Mouse (Mus musculus) ES-CJ7 (cell line): ENCODE measurements at regions not wholly inside any gene's neighbourhood (a gene's known extent, or its start where the extent isn't known, plus 50 kb on each side); places are given as distances from the start of the nearest gene placed in this dataset.

Source experiments
- DNase-seq: peaks from one replicate; pipeline ENCODE4 v3.0.0; 2011; ENCODE audit warnings: low read depth, low spot score

DNA sequence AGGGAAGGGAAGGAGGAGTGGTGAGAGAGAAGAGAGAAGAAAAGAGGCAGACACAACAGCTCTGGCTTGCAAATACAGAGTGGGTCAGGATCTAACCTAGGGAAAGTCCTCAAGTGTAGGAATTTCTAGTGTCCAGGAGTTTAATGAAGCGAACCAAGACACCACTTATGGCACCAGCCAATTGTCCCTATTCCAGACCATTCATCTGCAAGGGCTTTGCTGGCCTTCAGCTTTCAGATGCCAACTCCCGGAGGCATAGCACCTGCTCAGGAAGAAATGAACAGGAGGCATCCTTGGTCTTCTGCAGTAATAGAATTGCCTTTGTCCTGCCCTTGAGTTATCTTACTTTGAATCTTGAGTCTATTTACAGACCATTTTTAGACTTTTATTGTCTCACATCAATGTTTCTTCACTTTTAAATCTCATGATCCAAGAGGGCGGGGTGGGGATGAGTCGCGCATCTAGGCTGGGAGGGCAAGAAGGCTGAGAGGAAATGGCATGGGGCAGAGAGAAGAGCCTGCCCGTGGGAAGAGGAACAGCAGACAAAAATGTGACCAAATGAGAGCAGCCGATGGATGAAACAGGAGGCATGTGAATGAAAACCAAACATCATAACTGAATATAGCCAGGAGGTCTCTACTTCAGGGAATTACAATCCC, 190.1 kb upstream of the Hmga2 start:
- DNase-seq = no peak

DNA sequence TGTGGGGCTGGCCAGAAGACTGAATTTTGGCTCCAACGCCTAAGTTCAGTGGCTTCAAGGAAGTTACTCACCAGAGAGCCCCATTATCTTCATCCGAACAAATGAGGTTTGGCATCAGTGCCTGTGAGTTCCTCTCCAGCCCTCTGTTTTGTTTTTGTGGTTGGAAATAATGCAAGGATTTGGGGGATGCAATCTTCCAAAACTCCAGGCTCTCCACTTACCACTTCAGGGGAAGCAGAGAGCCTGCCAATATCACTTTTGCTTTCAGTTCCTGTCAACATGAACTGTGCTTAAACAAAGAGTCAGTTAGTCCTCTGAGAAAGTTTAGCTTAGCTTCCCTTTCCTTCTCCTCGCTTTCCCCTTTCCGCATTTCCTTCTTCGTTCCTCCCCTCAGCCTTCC, 189.4 kb upstream of the Hmga2 start:
- no peak for DNase-seq

DNA sequence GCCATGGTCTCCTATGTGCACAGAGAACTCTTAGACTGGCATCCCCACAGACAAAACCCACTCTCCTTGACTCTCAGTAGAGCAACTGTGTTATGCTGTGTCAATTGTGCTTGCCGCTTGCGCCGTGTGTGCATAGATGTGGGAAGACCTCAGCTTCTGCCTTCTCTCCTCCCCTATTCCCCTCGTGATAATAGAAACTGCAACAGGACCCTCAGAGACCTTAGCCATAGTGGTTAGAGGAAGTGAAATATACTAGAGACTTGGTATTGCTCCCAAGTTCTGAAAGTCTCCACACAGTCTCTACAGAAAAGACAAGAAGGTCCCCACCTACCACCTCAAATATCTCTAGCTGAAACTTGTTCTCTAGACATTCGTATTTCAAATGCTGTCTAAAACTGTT, 188.2 kb upstream of the Hmga2 start:
- no peak for DNase-seq

DNA sequence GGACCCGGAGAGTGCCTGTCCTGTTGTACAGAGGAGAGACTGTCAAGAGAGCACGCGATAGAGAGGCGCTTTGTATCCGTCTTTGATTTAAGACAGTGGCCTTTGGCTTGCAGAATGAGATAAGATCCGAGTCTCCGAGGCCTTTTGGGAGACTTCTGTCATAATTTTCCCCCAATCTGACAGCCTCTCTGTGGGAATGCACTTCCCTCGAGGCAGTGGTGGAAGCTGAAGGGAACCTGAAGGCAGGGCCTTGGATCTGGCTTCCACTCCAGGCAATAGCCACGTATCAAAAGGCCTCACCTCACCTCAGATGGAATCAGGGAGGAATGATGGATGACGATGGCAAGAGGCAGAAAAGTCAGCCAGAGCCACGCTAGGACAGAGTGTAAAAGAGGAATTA, 187.1 kb upstream of the Hmga2 start:
- DNase-seq = no peak

DNA sequence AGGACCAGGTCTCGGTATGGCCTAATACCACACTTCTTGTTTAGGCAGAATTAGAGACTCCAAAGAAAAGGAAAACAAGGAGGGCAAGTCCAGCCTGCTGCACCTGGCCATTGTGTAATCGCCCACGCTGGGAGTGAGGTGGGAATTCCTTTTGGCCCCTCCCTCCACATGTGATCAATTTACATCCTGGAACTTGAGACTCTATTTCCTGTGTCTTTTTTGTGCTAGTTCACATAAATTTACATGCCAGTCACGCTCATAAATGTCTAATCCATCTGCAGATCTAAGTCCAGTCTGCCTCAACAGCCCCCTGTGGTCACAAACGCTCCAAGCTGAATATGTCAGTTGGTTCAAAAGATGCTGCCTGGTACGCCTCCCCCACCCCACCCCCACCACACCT, 184.2 kb upstream of the Hmga2 start:
- DNase-seq = peak; percentile 78

DNA sequence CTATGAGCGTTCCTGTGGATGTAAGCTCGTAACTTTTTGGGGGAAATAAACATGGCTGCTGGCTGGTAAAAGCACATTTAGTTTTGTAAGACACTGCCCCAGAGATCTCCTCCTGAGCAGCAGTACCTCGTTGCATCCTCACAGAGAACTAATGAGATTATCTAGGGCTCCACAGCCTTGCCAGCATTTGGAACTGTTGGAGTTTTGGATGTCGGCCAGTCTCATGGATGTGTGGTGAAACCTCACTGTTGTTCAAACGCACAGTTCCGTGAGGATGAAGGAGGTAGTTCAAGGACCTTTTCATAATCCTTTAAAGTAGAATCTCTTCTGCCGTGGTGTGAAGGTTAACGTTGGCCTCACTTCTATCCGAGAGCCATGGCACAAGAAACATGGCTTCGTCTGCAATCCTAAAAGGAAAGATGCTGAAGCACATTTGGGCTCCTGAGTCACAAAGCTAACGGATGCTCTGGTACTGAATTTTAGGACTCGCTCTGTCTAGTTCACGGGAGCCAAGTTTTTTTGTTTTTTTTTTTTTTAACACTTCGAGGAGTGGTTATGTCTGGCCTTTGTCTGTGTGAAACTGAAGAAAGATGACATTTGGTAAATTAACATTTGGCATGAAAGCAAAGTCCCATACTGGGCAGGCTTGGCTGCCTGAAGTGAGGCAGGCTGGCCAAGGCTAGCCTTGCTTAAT, 179.1 kb upstream of the Hmga2 start:
- DNase-seq = no peak

DNA sequence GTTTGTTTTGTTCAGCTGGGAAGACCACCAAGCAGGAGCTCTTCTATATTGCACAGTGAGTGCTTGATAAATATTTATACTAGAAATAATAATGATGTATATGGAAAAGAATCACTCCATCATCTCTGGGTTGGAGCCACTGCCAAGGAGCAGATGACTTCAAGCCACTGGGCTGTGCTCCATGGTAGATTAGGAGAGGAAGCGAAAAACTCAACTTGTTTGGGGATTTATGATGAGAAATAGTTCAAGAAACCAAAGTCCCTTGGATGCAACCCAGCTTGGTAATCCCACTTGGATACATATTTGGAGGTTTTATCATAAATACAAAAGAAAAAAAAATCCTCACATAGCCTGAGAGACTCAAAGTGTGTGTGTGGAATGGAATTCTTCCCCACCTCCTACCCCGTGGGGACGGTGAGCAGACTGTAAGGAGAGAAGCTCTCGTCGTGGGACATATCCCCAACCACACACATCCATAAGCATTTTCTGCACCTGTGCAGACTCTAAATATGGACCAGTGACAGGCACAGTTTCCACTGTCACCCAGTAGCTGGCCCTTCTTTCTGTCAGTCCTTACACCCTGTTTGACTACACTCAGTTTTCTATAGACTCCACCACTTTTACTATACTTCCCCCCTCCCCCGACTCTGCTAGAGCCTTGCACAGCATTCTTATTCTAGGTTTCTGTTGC, 176.4 kb upstream of the Hmga2 start:
- no peak for DNase-seq

DNA sequence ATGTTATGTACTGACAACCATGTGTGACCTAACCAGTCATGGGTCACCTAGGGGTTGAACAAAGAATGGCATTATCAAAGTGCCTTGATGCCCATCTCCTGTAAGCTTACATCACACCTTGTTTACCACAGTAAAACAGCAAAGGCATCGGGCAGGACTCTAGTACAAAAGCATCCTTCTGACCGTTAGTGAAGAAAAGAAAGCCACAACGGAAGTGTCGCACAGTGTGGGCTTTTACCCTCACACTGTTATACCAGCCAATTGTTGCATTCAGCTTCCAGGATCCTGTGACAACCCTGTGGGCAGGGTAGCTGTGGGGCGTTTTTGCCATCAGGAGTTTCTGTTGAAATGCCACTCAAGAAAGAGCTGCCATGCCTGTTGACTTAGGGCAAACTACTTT, 175.6 kb upstream of the Hmga2 start:
- DNase-seq = no peak

DNA sequence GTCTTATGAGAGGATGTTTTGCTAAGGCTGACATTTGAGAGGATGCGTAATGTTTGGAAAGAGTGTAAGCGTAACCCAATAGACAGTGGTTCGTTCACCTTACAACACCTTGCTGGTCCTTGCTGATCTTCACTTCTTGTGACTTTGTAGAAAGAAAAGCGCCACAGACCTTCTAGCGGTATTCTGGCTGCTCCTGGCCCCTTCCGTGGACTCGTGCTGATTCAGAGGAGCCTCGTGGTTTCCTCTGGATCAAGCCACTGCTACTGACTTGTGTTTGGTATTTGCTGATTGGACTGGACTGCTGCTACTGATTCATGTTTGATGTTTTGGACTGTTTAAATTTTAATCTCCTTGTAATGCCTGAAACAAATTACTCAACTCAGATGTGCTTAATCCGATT, 174.1 kb upstream of the Hmga2 start:
- DNase-seq = no peak

DNA sequence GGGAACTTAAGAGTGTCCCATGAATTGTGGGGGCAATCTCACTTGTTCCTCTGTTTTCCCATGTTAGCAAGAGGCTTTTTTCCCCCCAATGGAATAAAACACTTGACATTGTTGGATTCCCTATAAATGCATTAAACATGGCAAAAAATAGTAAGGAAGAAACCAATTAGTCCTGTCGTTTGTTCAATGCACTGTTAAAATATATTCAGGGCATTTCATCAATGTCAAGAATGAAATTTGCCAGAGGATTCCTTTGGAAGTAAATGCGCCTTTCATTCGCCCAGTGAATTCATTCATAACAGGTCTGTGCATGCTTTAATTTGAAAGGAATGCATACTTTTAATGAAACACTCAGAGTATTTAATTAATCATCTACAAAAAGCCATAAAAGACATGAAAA, 172.5 kb upstream of the Hmga2 start:
- no peak for DNase-seq

DNA sequence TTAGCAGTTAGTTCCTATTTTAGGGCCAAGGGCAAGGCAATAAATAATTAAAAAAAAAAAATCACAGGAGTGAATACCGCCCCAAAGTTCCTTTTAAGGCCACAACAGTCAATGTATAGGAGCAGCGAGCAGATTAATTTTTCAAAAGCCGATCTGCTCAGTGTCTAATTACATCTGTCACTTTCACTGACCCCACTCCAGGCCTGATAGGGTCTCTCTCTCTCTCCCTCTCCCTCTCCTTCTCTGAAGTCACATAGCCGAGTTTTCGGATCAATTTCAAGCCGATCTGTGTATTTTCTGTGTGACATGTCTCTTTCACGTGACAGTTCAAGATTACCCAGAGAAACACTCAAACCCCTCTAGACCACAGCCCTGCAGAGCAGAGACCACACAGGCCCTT, 171.8 kb upstream of the Hmga2 start:
- no peak for DNase-seq

DNA sequence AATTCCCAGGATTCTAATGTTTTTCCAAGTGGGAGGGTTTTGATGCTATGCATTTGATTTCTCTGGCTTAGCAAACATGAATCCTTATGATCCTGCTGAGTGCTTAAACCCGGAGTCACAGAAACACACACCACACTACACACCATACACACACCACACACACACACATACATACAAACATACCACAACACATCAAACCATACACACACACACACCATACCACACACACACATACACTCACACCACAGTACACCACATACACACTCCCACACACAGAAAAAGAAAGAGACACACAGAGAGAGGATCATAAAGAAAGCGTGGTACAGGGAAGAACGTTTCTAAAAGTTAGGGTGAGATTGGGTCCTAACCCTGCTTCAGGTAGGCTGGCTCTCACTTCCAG, 171.1 kb upstream of the Hmga2 start:
- DNase-seq = no peak

DNA sequence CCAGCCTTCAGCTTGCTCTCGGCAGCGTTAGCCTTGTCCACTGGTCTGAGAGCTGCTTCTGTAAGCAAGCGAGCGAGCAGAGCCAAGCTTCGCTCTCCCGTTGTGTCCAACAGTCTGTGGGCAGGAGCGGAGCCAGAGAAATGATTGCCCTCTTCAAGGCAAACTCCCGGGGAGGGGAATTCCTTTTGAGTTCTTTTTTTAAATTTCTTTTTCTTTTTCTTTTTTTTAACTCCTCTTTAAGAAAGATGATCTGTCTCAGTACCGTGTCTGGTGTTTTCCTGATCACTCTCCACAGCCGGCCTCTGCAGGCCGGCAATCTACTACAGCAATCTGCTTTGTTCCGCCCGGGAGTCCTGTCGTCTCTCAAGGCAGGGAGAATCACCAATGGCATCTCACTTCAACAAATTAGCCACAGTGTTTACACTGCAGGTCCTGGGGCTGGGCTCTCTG, 170.6 kb upstream of the Hmga2 start:
- DNase-seq = no peak

DNA sequence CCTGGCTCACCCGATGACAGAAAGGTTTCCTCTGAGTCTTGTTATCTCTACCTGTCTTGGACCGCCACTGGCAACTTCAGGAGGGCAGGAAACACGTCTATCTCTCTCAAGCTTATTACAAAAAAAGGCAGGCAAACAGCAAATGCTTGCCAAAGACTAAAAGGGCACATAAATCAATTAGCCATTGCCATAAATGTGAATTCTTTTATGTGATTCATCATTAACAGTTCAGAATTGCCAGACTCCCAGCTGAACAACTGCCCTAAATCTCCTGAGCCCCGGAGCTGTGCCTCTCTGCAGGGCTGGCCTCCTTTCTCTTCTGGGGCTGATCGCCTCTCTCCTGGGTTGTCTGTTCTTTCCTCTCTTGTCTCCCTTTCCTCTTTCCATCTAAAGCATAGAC, 164.6 kb upstream of the Hmga2 start:
- DNase-seq = no peak

DNA sequence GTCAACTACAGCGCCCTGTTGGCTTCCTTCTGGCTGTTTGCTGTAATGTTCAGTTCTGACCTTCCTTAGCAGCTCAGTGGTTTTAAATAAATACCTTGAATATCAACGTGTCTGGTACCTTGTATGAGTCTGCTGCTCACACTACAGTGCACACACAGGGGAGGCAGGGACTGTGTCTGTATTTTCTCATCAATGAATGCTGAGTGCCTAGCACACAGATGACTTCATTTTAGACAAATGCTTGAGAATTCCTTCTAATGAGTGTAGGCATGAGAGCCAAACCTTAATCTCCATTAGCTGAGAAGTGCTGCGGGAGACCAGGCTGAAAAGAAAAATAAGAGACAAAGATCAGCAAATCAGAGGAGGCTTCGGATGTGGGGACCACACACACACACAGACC, 162.0 kb upstream of the Hmga2 start:
- DNase-seq = no peak

DNA sequence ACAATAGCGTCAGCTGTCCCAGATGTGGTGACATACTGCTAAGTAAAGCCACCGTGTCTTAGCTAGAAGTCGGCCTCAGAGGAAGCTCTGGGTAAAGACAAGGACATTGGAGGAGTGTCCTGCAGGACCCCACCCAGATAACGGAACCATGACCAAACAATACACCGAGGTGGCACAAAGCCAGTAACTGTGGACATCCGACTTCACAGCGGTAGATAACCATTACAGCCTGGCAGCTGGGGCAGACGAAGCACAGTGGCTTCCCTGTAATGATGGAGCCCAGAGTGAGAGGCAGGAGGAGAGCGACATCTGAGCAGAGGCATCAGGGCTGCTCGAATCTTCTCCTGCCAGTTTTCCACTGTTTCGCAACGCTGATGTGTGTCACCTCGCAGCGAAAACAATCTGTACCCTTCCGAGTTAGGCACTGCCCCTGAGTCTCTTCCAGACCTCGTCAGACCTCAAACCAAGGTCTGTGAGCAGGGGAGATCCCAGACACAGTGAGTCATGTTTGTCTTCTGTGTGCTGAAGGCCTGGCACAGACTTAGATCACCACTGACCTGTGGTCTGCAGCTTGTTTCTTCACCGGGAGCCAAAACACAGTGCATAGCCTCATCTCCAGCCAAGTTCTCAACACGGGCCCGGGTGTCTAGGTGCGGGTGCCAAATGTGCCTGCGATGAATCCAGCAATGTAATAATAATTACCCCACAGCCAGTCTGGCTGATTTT, 159.7 kb upstream of the Hmga2 start:
- DNase-seq = no peak

DNA sequence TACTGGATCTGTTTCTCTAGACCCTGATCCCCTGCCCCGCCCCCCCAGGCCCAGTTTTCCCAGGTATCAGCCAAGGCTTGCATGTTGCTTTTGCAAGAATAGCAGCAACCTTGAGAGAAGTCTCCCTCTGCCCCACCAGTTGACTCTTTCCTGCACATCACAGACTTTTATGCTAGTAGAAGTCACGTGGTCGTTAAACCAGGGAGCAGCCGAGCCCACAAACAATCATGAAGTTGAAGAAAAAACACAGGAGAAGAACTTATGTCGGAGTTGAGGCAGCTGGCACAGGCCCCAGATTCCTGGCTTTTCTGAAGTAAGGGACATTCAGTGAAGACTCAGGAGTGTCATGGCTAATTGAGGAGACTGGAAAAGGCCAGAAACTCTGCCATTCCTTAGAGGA, 158.9 kb upstream of the Hmga2 start:
- no peak for DNase-seq

DNA sequence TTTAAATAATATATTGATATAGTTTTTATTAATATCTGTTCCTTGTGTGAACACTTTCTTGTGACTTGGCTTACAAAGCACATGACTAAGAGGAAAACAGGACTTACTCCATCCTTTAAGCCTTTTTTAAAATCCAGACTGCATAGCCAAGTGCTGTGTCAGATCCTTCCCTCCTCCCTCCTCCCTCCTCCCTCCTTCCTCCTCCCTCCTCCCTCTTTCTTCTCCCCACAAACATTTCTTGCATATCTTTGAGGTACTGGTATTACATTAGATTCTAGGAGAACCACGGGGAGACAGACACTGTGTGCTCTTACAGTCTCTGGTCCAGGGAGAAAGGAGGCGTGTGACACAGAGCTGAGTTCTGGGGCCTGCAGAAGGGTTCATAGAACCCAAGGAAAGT, 155.8 kb upstream of the Hmga2 start:
- DNase-seq = no peak

DNA sequence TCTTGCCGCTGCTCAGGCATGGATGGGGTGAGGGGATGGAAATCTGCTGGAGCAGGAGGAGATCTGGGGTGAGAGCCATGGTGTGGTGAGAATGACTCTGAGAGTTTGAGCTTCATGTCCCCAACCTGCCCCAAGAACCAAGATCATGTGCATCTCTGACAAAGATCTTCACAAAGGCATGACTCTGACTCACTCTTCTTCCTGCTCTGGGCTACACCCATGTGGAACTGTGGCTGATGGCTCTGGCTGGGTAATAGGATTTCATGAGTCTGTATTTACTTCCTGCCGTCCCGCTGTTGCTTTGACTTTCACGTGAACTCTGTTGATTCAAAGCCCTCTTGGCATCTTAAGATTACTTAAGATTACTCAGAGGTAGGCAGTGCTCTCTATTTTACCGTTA, 151.8 kb upstream of the Hmga2 start:
- DNase-seq = no peak

DNA sequence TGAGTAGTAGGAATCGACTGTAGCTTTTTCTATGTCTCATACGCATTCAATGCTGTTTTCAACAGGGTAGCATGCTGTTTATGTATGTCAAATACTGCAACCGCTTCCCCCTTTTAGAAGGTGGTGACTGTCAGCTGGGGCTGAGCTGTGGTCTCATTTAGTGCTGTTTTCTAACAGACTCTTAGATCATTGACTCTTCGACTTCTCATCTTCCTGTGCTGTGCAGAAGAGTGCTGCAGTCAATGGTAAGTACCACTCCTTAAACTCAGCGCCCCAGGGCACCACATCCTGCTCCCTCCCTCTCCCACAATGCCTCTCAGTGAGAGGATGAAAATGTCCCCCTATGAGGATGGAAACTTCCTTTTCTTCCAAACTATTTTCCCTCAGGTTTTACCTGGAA, 149.2 kb upstream of the Hmga2 start:
- no peak for DNase-seq

DNA sequence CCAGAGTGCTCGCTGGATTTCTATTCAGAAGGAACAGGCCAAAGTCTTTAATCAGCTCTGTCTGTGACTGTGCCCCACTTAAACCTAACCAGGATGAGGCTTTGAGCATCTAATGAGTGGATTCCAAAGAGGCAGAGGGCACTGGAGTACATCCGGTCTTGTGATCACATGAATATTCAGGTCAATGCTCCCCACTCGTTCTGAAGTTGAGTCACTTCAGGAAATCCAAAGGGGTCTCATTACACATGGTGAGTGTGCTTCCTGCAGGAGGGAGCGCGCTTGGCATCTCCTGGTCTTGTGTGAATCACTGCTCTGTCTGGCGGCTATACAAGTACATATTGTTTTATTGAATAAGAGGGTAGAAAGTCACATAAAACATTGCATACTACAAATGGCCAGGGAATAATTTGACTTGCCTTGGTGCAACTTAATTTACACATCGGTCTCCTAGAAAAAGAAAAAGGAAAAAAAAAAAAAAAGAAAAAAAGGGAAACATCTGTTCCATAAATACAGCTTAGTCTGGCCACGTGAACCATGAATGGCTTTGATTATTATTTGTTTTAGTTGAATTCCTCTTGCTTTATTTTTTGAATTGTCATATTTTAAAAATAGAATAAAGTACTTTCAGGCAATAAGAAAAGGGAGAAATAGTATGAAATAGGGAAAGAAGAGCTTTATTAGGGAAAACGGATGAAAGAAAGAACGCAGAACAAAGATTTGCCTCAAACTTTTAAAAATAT, 148.1 kb upstream of the Hmga2 start:
- DNase-seq = peak; percentile 12
